Mouse (Mus musculus): ENCODE measurements around the gene Nupr1l.

GRCm38 (mm10) chr5:129929924-129930855 lies 21.9 kb downstream of the Nupr1l start:
- no peak for TF ChIP-seq CTCF (IDR thresholded peaks at IDR 0.05; ENCODE audit: low read depth, low read length)
- no peak for TF ChIP-seq TAL1 (conservative IDR thresholded peaks at IDR 0.05; ENCODE audit: low read depth, low read length)
